Mouse (Mus musculus) CH12.LX (cell line): ENCODE data around the gene Ctnna2.

Experiments used
- JUND ChIP-seq: conservative IDR thresholded peaks from 2 replicates; pipeline ENCODE4 v1.6.1; 2011; ENCODE audit warnings: low read depth, low read length, improper control_type of control experiment
- MXI1 ChIP-seq: IDR thresholded peaks from 2 replicates; pipeline ENCODE4 v1.6.1; 2011; ENCODE audit warnings: mild to moderate bottlenecking, low read depth, low read length, improper control_type of control experiment
- POLR2A ChIP-seq: IDR thresholded peaks from 2 replicates; pipeline ENCODE4 v1.6.1; 2011; ENCODE audit warnings: low read depth, mild to moderate bottlenecking, improper control_type of control experiment, low read length
- RCOR1 ChIP-seq: conservative IDR thresholded peaks from 2 replicates; pipeline ENCODE4 v1.6.1; 2012; ENCODE audit warnings: low read depth, mild to moderate bottlenecking, inconsistent platforms, low read length, improper control_type of control experiment
- USF1 ChIP-seq: IDR thresholded peaks from 2 replicates; pipeline ENCODE4 v1.6.1; 2014; ENCODE audit warnings: low read depth, mild to moderate bottlenecking, inconsistent platforms, low read length, improper control_type of control experiment

GRCm38 (mm10) chr6:77218875-77219274 lies 760.6 kb downstream of the Ctnna2 start:
- TF ChIP-seq RCOR1 (no peak), USF1 (no peak), JUND (no peak), MXI1 (no peak), POLR2A (no peak)
